Mouse (Mus musculus) heart, postnatal 0 days (tissue): ENCODE data around the gene Ints13.

Experiments used
- CTCF ChIP-seq: IDR thresholded peaks from 2 replicates; pipeline ENCODE4 v1.5.1; 2016; ENCODE audit warnings: antibody characterized with exemption, control low read depth, low read depth
- EP300 ChIP-seq: IDR thresholded peaks from 2 replicates; pipeline ENCODE4 v1.6.1; 2016; ENCODE audit warnings: antibody characterized with exemption, low read depth

DNA sequence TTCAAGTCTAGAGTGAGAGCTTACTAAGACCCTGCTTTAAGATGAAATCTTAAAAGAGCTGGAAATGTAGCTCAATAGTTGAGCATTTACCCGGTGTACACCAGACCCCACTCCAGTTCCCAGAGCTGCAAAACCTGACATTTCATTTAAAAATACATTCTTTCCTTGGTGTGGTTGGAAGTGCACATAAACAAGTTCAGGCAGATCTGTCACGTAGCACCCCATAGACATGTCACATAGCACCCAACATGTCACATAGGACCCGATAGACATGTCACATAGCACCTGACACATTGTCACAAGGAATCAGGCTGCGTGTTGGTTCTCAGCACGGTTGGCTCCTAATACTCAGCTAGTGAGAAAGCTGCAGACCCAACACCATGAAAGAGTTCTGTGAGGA lies 42.1 kb downstream of the Ints13 start:
- TF ChIP-seq EP300 (no peak), CTCF (no peak)
